Mouse (Mus musculus) limb, embryonic 13.5 days (tissue): ENCODE results near the gene Adgrb2. TPM values are rescaled to one million over a fixed set of nuclear protein-coding genes. Genes with fewer than 3 reads are reported as not detected.

ENCODE experiments used
- ATAC-seq: fragments of 200-750 bp; cut with Nextera tagmentation; 2 replicates; pipeline ENCODE4 v1.8.0; 2017; ENCODE audit warnings: low read depth, moderate number of reproducible peaks, moderate TSS enrichment; ENCODE audit not compliant: low FRiP score
- H3K27ac ChIP-seq: fragments of 300-500 bp; sonication (generic); 2 replicates; pipeline ENCODE4 v1.5.1; 2015; ENCODE audit warnings: inconsistent platforms, mild to moderate bottlenecking, moderate library complexity
- H3K27me3 ChIP-seq: fragments of 300-500 bp; sonication (generic); 2 replicates; pipeline ENCODE4 v1.6.1; 2015; ENCODE audit warnings: mild to moderate bottlenecking, inconsistent platforms
- H3K36me3 ChIP-seq: fragments of 300-500 bp; sonication (generic); 2 replicates; pipeline ENCODE4 v1.6.1; 2015; ENCODE audit warnings: inconsistent platforms, mild to moderate bottlenecking, moderate library complexity
- H3K4me1 ChIP-seq: fragments of 300-500 bp; sonication (generic); 2 replicates; pipeline ENCODE4 v1.6.1; 2015; ENCODE audit warnings: inconsistent platforms
- H3K4me2 ChIP-seq: fragments of 300-500 bp; sonication (generic); replicated peaks from 2 replicates; pipeline ENCODE4 v1.6.1; 2015; ENCODE audit warnings: inconsistent platforms, mild to moderate bottlenecking, moderate library complexity
- H3K4me3 ChIP-seq: fragments of 300-500 bp; sonication (generic); 2 replicates; pipeline ENCODE4 v1.5.1; 2015; ENCODE audit warnings: moderate library complexity, mild to moderate bottlenecking, inconsistent platforms
- H3K9ac ChIP-seq: fragments of 300-500 bp; sonication (generic); 2 replicates; pipeline ENCODE4 v1.6.1; 2015; ENCODE audit warnings: mild to moderate bottlenecking, inconsistent platforms
- H3K9me3 ChIP-seq: fragments of 300-500 bp; sonication (generic); 2 replicates; pipeline ENCODE4 v1.6.1; 2016; ENCODE audit warnings: inconsistent platforms
- WGBS: fragments of 180-500 bp; shearing (Covaris S2); methylation state at CpG from one replicate; pipeline ENCODE4 v1.1.7; 2015; 5-methylcytosine and 5-hydroxymethylcytosine counted together
- polyA plus RNA-seq: library from polyadenylated mRNA; unstranded; fragments of >200 nt; fragmentation: Nextera tagmentation; extraction: Ambion mirVana; gene quantifications from 2 replicates; pipeline ENCODE4 v1.2.1, GENCODE M21; 2015

The Adgrb2 gene
- polyA plus RNA-seq, 1 experiment from 2014 or later: 4.0 TPM

DNA sequence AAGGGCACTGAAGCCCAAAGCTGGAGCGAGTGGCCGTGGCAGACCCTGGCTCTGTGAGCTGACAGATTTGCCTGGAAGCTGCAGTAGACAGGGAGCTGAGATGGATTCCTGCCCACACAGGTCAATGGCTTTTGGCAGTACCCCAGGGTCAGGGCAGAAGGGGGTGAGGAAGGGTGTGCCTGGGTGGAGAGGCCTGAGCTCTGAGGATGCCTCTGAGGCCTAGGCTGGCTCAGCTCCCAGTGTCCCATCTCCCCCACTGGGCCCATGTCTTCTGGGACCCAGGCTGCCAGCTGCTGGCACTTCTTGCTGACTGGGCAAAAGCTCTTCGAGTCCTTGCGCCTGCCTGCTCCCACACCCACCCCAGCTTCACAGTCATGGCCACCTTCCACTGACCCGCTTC is 8.5 kb downstream of the Adgrb2 start:
- Histone ChIP-seq H3K4me2 (no peak overlapping the region), H3K9me3 (no peaks in the 10 kb centered on the region), H3K4me1 (peaks cover 13% of the 10 kb centered on the region), H3K27ac (no peak overlapping the region), H3K36me3 (peaks cover 22% of the 10 kb centered on the region), H3K4me3 (no peak overlapping the region), H3K9ac (no peak overlapping the region), H3K27me3 (peaks cover 50% of the 10 kb centered on the region)
- WGBS: 98% methylated on average over 5 of the region's 5 CpGs
- ATAC-seq: no peak

DNA sequence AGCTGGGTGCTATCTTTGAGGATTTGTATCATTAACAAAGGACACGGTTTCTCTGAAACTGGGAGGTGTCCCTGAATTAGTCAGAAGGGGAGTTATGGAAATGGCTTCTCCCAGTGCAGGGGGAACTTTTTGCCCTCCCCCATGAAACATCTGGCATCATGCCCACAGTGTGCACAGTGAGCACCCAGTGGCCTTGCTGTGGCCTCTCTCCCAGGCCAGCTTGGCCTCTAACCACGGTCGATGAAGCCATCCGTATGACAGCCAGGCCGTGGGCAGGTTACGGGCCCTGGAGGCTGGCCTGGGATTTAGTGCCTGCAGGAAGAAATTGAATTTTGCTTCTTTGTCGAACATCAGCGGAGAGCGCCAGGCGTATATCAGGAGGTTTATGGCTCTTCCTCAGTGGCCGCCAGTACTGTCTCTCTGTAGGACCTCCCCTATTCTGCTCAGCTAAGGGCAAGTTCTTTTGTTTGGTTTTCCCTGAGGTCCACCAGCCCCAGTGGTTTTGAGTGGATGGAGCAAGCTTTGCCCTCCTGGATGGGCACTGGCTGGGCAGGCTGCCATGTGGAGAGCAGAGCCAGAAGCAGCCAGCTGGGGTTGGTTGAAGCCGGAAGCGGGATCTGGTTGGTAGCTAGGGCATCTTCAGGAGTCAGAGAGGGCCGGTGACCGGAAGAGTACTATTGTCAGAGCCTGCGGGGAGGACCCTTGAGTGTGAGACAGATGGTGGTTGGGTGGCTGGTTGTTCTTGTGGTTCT is 9.4 kb downstream of the Adgrb2 start:
- Histone ChIP-seq H3K27ac (no peak overlapping the region), H3K4me2 (no peak overlapping the region), H3K9ac (no peak overlapping the region), H3K4me1 (peaks cover 10% of the 10 kb centered on the region), H3K9me3 (no peaks in the 10 kb centered on the region), H3K36me3 (peaks cover 22% of the 10 kb centered on the region), H3K27me3 (peaks cover 48% of the 10 kb centered on the region), H3K4me3 (no peak overlapping the region)
- ATAC-seq: no peak
- 88% methylated on average over 16 of the region's 16 CpGs for WGBS

DNA sequence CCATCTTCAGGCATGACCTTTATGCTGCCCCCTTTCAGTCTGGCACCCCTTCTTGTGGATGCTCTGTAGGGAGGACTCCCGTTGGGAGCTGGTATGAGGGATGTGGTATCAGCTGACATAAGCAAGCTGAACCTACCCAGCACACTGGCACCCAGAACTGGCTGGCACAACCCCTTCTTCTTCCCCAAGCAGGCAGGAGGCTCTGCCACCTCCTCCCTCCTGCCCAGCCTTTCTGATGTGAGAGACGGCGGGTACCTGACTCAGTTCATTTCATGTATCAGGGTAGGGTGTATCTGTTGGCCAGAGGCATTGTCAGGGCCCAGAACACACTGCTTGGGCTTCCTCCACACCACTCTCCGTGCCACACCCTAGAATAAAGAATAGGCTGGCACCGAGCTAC is 10.1 kb downstream of the Adgrb2 start:
- H3K9me3 ChIP-seq: no peaks in the 10 kb centered on the region
- no peak overlapping the region for H3K4me3 ChIP-seq
- no peak for ATAC-seq
- peaks cover 22% of the 10 kb centered on the region for H3K36me3 ChIP-seq
- H3K27me3 ChIP-seq: peaks cover 50% of the 10 kb centered on the region
- H3K9ac ChIP-seq: no peak overlapping the region
- H3K4me2 ChIP-seq: no peak overlapping the region
- WGBS: 86% methylated on average over 5 of the region's 5 CpGs
- no peak overlapping the region for H3K27ac ChIP-seq
- H3K4me1 ChIP-seq: peaks cover 10% of the 10 kb centered on the region

GRCm38 (mm10) chr4:129995255-129995654 is 10.6 kb downstream of the Adgrb2 start:
- Histone ChIP-seq H3K27me3 (peaks cover 50% of the 10 kb centered on the region), H3K9me3 (no peaks in the 10 kb centered on the region), H3K36me3 (peaks cover 22% of the 10 kb centered on the region), H3K4me3 (no peak overlapping the region), H3K4me2 (no peak overlapping the region), H3K4me1 (peaks cover 5% of the 10 kb centered on the region; the same call in 1 of the 2 replicates), H3K27ac (no peak overlapping the region), H3K9ac (no peak overlapping the region)
- no peak for ATAC-seq
- 89% methylated on average over 8 of the region's 8 CpGs for WGBS

- Histone ChIP-seq H3K4me3 (no peak overlapping the region), H3K9ac (no peak overlapping the region), H3K36me3 (peaks cover 22% of the 10 kb centered on the region), H3K27ac (no peak overlapping the region), H3K4me2 (no peak overlapping the region), H3K9me3 (no peaks in the 10 kb centered on the region), H3K27me3 (peaks cover 50% of the 10 kb centered on the region), H3K4me1 (peaks cover 1% of the 10 kb centered on the region; the same call in 1 of the 2 replicates)
- WGBS: 67% methylated on average over 4 of the region's 4 CpGs
- ATAC-seq: no peak
Measured at GRCm38 (mm10) chr4:129996015-129996414, 11.3 kb downstream of the Adgrb2 start.

DNA sequence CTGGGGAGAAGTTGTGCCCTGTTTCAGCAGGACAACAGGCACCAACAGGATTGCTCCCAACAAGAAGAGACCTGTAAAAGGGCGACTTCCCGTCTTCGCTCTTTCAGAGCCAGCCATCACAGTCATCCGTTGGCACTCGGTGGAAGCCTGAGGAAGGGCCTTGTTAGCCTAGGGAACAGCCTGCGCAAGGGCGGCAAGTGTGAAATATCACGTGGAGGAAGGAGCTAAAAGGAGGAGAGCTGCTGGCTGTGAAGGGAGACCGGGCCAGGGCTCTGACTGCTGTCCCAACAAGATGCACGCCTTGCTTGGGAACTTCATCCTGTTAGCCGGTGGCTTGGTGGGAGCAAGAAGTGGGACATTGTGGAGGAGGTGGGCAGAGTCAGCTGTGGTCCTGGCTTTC is 13.5 kb downstream of the Adgrb2 start:
- Histone ChIP-seq H3K4me1 (peaks cover 13% of the 10 kb centered on the region), H3K9ac (no peak overlapping the region), H3K4me2 (no peak overlapping the region), H3K9me3 (no peaks in the 10 kb centered on the region), H3K36me3 (peaks cover 10% of the 10 kb centered on the region), H3K27ac (no peak overlapping the region), H3K27me3 (peaks cover 48% of the 10 kb centered on the region), H3K4me3 (no peak overlapping the region)
- WGBS: 47% methylated on average over 11 of the region's 11 CpGs
- no peak for ATAC-seq

DNA sequence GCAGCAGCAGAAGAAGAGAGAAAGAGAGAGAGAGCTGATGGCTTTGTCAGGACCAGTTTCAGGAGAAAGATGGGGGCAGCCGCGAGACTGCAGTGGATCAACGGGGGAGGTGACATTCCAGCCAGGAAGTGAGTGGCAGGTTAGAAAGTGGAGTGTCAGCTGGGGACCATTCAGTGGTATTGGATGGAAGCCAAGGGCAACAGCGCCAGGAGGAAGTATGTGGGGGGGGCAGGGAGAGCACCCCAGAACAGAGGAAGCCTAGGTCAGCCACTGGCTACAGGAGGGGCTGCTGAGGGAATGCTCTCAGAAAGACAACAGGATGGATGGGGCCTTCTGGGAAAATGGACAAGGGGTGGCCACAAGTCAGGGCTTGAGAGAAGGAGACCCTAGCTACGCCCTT is 17.0 kb downstream of the Adgrb2 start:
- peaks cover 48% of the 10 kb centered on the region for H3K27me3 ChIP-seq
- no peak overlapping the region for H3K4me2 ChIP-seq
- no peaks in the 10 kb centered on the region for H3K9me3 ChIP-seq
- no peak for ATAC-seq
- no peak overlapping the region for H3K4me3 ChIP-seq
- WGBS: 42% methylated on average over 5 of the region's 5 CpGs
- H3K27ac ChIP-seq: no peak overlapping the region
- no peaks in the 10 kb centered on the region; the same call in 1 of the 2 replicates for H3K36me3 ChIP-seq
- H3K9ac ChIP-seq: no peak overlapping the region
- peaks cover 24% of the 10 kb centered on the region for H3K4me1 ChIP-seq

GRCm38 (mm10) chr4:130002157-130002556 is 17.5 kb downstream of the Adgrb2 start:
- Histone ChIP-seq H3K9ac (no peak overlapping the region), H3K27ac (no peak overlapping the region), H3K4me1 (peaks cover 29% of the 10 kb centered on the region), H3K9me3 (no peaks in the 10 kb centered on the region), H3K4me3 (no peak overlapping the region), H3K36me3 (no peaks in the 10 kb centered on the region; the same call in 1 of the 2 replicates), H3K4me2 (no peak overlapping the region), H3K27me3 (peaks cover 51% of the 10 kb centered on the region)
- 73% methylated on average over 10 of the region's 10 CpGs for WGBS
- no peak for ATAC-seq

DNA sequence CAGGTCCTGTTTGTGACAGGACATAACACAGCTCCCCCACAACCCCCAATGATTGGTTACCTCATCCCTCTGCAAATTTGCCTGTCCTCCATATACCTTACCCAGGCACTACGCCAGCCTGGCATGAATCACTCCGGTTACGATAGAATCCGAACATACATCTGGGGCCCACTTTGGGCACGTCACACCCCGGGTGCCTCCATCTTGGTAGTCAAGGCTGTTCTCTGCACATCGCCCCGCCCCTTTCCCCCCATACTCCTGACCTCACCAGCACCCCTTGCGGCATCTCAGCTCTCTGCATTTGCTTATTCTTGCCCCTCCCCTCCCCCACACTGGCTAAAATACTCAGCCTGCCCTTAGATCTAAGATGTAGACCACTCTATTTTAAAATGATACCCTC is 20.9 kb downstream of the Adgrb2 start:
- ATAC-seq: no peak
- no peak overlapping the region for H3K27ac ChIP-seq
- no peak overlapping the region for H3K4me2 ChIP-seq
- no peak overlapping the region for H3K4me3 ChIP-seq
- H3K9me3 ChIP-seq: no peaks in the 10 kb centered on the region
- H3K36me3 ChIP-seq: peaks cover 16% of the 10 kb centered on the region
- H3K27me3 ChIP-seq: peaks cover 60% of the 10 kb centered on the region
- WGBS: 60% methylated on average over 9 of the region's 9 CpGs
- H3K9ac ChIP-seq: no peak overlapping the region
- peaks cover 29% of the 10 kb centered on the region for H3K4me1 ChIP-seq

- peak overlapping the region; percentile 31 for H3K4me3 ChIP-seq
- H3K36me3 ChIP-seq: peaks cover 23% of the 10 kb centered on the region
- peaks cover 60% of the 10 kb centered on the region for H3K27me3 ChIP-seq
- H3K4me2 ChIP-seq: peak overlapping the region; percentile 63
- H3K9me3 ChIP-seq: no peaks in the 10 kb centered on the region
- peaks cover 23% of the 10 kb centered on the region for H3K4me1 ChIP-seq
- no peak overlapping the region for H3K27ac ChIP-seq
- peak overlapping the region; percentile 54; the same call in 1 of the 2 replicates for H3K9ac ChIP-seq
- 9% methylated on average over 25 of the region's 25 CpGs for WGBS
- no peak for ATAC-seq
Measured at GRCm38 (mm10) chr4:130006533-130006932, 21.9 kb downstream of the Adgrb2 start.

GRCm38 (mm10) chr4:130009043-130009442 is 24.4 kb downstream of the Adgrb2 start:
- Histone ChIP-seq H3K27ac (no peak overlapping the region), H3K27me3 (peaks cover 71% of the 10 kb centered on the region), H3K9me3 (no peaks in the 10 kb centered on the region), H3K9ac (no peak overlapping the region), H3K36me3 (peaks cover 40% of the 10 kb centered on the region), H3K4me3 (no peak overlapping the region), H3K4me2 (no peak overlapping the region), H3K4me1 (peaks cover 16% of the 10 kb centered on the region)
- WGBS: 68% methylated on average over 14 of the region's 14 CpGs
- no peak for ATAC-seq

DNA sequence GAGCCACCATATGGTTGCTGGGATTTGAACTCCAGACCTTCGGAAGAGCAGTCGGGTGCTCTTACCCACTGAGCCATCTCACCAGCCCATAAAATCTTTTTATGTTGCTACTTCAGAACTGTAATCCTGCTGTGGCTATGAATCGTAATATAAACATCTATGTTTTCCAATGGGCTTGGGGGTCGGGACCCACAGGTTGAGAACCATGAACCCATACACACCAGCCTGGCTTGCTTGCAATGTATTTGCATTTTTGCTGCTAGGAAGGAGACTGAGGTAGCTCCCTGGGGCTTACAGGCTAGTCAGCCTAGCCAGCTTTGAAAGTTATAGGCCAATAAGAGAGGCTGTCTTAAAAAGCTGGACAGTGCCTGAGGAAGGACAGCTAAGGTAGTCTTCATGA is 26.1 kb downstream of the Adgrb2 start:
- Histone ChIP-seq H3K4me1 (peaks cover 15% of the 10 kb centered on the region), H3K9me3 (no peaks in the 10 kb centered on the region), H3K4me3 (no peak overlapping the region), H3K4me2 (no peak overlapping the region), H3K27ac (no peak overlapping the region), H3K27me3 (peaks cover 69% of the 10 kb centered on the region), H3K9ac (no peak overlapping the region), H3K36me3 (peaks cover 44% of the 10 kb centered on the region)
- ATAC-seq: no peak
- 90% methylated on average over 4 of the region's 4 CpGs for WGBS

- H3K9ac ChIP-seq: no peak overlapping the region
- H3K36me3 ChIP-seq: peaks cover 47% of the 10 kb centered on the region
- H3K4me2 ChIP-seq: no peak overlapping the region
- peaks cover 65% of the 10 kb centered on the region for H3K27me3 ChIP-seq
- no peak overlapping the region for H3K4me3 ChIP-seq
- no peak for ATAC-seq
- 88% methylated on average over 6 of the region's 6 CpGs for WGBS
- H3K4me1 ChIP-seq: 0 out of 2 replicates have a peak, but pooled peaks cover under 1% of the 10 kb centered on the region
- no peak overlapping the region for H3K27ac ChIP-seq
- no peaks in the 10 kb centered on the region for H3K9me3 ChIP-seq
Measured at GRCm38 (mm10) chr4:130012234-130012633, 27.6 kb downstream of the Adgrb2 start.
